Mouse (Mus musculus) adrenal gland, postnatal 25 days (tissue): ENCODE measurements at regions not wholly inside any gene's neighbourhood (a gene's known extent, or its start where the extent isn't known, plus 50 kb on each side); places are given as distances from the start of the nearest gene placed in this dataset.

Experiments
- DNase-seq: peaks from one replicate; pipeline ENCODE4 v3.0.0; 2021; ENCODE audit warnings: mixed read lengths

- no peak for DNase-seq
Observed at GRCm38 (mm10) chrX:70261360-70261759, 103.5 kb downstream of the Ids start.

- no peak for DNase-seq
Observed at GRCm38 (mm10) chrX:70216011-70216410, 148.9 kb downstream of the Ids start.

GRCm38 (mm10) chrX:70184427-70185090, 180.3 kb downstream of the Ids start:
- DNase-seq: no peak

GRCm38 (mm10) chrX:70169737-70170136, 195.1 kb downstream of the Ids start:
- no peak for DNase-seq

GRCm38 (mm10) chrX:70161011-70161410, 203.9 kb downstream of the Ids start:
- peak; percentile 3 for DNase-seq
